Mouse (Mus musculus): ENCODE measurements around the gene Pitpnm2.

The Pitpnm2 gene

DNA sequence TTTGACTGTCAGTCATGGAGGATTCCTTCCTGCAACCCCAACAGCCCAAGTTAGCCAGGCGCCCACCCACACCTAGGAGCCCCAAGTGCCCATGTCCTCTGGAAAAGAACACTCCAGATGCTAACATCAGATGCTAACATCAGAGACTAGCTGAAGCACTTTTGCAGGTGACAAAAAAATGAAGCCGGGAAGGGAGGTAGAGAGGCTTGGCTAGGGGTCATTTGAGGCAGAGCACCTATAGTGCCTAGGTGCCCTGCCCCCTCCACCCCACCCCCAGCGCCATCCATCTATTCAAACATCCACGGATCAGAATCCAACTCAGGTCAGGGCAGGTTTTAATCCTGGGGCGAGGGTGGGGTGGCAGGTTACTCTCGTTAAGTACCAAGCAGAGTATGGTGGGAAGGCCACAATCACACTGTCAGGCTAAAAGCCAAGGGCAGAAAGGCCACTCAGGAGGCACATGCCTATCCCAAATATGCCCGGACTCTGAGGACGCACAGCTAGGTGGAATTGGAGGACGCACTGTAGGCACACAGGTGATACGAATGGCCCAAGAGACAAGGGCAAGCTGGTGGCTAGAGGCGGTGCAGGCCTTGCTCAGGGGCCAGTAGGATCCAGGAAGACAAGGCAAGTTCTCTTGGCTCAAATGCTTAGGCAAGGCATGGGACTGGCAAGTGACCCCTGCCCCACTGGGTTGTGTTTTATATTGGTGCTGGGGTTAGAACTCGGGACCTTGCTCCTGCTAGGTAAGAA is 155.5 kb downstream of the Pitpnm2 start:
- DNase-seq (ENCODE audit: low spot score), result no peak

DNA sequence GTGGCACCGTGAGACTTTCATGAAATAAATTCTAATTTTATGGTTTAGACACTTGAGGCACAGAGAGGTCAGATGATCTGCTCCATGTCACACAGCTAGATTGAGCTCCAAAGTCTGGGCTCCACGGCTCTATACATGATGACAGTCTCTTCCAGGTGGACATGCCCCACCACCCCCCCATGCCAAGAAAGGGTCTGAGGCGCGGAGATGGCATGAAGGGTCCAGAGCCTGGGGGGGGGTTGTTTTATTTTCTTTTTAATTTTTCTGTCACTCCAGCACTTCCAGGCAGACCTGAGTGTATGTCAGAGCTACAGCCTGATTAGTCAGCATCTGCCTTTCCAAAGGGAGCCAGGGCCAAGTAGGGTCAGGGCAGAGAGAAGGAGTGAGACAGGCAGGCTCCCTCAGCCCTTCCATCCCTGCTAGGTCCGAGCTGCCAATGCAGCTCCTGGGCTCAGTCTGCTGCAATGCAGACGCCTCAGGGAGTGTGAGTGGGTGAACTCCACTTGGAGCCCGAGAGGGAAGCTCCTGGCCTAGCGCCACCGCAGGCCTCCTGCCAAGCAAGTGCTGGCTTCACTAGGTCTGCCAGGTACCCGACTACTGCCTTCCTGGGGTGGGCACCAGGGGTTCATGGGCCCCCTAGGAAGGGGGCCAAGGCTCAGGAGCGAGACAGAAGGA is 156.3 kb downstream of the Pitpnm2 start:
- peak; percentile 58 for DNase-seq (ENCODE audit: low spot score)

DNA sequence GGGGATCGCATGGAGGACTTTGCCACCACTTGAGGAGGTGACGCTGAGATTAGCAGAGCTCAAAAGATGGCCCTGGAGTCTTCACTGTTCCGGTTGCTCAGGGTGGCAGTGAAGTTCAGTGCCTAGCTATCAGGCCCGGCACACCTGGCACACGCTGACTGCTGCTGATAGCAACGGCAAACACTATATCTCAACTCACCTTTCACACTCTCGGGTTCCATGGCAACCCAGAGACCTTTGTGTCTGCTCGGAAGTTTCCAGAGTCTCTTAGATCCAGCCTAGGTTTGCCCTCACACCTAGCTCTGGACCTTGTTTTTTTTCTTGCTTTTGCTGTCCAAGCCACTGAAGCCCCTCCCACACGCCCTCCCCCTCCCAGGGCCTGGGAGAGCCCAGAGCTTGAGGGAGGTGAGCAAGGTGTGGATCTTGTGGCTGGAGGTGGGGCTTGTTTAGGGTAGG is 157.6 kb downstream of the Pitpnm2 start:
- DNase-seq (ENCODE audit: low spot score), result no peak

DNA sequence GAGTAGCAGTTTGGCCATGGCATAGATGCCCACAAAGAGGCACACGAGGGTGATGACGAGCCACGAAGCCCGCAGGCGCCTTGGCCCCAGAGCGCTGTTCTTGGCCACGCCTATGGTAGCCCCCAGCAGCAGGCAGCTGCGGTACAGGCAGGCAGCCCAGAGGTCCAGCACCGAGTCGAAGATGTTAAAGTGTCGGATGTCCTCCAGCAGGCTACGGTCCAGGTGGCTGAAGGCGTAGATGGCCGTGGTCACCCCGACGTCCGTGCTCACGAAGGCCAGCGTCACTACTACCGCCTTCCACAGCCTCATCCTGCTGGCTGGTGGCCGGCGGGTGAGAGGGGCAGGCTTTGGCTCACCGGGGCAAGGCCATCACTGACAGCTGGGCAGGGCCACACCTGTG is 159.7 kb downstream of the Pitpnm2 start:
- no peak for DNase-seq (ENCODE audit: low spot score)

DNA sequence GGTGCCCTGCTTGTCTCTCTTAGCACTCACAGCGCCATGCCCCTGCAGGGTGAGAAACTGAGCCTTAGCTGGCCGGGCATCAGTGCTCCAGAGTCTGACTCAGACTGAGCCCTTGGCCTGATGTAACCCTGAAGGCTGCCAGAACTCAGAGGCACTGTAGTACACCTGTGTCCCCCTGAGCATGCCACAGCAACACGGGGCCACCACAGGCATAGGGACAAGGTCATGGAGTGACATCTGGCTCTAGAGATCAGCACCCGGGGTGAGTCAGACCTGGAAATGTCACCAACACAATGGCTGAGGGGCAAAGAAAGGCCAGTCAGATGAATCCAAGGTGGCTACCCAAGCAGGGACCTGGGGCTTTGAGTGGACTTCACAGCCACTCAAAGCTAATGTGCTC is 162.7 kb downstream of the Pitpnm2 start:
- DNase-seq (ENCODE audit: low spot score), result no peak

DNA sequence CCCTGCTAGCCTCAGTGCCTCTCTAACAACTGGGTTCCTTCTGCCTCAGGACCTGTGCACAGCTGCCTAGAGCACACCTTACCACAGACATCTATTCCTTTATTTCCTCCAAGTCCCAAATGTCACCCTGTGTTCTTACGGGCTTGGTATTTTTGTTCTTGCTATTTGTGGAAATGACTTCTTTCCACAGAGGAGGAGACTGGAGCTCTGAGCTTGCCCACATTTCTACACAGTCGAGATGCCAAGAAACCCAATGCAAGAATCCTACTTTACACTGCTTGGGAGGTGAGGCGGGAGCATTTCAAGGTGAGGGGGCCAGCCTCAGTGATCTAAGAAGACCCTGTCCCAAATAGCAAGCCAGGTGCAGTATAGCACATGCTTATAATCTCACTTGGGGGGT is 164.0 kb downstream of the Pitpnm2 start:
- DNase-seq (ENCODE audit: low spot score), result no peak

DNA sequence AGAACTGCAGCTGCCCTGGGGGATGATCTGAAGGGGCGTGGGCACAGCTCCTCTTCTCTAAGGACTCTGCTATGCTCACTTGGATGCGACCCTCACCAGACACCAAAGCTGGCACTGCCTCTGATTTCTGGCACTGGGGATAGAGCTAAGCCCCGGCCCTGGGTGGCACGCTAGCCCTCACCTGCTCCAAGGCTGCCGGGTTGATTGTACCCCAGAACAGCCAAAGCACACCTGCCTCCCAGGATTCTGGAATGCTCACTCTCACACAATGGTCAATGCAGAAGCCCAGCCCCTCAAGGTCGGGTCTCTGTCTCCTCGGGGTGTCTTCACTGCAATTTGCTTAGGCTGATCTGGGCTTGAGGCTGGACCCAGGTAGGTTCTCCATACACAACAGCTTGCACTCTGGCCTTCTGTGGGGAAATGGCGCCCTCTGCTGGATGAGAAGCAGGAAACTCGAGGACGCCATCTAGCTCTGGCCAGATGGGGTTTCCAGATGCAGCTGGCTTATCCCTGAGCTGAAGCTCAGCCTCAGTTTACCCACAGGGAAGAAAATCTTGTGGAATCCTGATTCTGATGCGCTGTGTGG is 164.9 kb downstream of the Pitpnm2 start:
- peak; percentile 81 for DNase-seq (ENCODE audit: low spot score)

DNA sequence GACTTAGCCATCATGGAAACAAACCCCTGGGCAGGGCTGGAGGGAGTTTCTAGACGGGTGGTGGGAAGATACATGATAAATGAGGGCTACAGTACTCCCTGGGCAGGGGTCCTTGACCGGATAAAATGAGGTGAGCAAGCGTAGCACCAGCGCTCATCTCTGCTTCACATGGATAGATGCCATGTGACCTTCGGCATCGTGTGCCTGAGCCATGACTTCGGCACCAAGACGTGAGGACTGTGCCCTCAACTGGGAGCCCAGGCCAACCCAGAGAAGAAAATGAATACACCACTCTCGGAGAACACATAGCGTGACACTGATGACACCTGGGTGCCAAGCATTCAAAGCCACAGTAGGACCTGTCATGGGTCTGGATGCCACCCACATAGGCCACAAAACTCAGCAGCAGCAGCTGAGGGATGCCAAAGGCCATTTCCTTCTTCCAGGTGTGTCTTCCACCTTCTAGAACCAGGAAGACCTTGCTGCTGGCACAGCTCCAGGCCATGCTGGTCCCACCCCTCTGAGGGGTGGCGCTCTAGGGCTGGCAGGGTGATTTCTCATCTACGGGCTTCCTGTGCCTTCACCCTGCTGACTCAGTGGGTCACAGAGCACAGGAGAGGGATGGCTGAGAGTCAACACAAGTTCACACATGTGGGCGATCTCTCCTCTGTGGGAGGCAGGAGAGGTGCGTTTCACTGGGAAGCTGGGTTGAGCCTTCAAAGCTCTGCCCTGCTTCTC is 165.5 kb downstream of the Pitpnm2 start:
- peak; percentile 26 for DNase-seq (ENCODE audit: low spot score)

DNA sequence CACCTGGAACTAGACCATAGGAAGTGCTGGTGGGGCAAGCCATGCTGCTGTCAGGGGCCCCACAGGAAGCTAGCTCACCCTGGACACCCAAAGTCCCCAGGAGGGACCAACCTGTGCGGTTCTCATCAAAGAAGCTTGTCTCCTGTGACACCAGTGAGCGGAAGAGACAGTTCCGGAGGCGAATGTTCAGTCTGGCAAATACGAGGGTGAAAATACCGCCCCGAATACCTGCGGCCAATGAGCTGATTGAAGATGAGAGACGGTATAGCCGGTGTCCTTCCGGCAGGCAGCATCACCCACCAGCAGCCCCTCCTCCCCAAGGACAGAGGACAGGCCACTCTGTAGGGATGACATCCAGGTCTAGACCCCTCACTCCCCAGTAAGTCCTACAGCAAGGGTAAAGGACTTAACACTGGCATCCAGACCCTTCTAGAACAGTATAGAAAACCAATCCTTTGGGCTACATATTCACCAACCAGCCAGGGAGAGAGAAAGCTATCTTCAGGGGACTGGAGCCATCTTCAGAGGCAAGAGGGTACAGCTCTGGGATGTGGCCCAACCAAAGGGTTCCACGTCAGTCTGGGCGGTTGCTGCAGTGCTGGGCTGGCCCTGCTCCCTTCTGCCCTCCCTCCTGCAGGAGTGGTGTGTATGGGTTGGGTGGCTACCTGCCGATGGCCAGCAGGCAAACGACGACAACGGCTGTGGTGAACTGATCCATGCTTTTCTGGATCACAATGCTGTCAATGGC is 166.4 kb downstream of the Pitpnm2 start:
- no peak for DNase-seq (ENCODE audit: low spot score)

DNA sequence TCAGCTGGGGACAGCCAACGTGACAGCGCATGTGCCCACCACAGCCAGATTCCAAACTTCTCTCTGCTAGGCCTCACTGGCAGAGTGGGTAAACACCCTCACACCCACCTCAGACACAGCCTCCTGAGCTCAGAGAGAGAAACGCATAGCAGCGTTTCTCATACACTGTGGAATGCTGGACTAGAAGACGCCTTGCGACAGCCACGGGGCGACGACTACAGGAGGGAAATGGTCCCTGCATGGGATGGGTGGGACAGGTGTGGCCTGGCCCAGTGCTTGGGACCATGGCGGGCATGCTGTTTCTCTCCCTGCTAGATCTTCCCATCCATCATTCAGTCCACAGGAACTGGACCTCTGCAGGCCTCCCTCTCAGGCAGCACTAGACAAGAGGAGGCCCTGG is 167.1 kb downstream of the Pitpnm2 start:
- no peak for DNase-seq (ENCODE audit: low spot score)

DNA sequence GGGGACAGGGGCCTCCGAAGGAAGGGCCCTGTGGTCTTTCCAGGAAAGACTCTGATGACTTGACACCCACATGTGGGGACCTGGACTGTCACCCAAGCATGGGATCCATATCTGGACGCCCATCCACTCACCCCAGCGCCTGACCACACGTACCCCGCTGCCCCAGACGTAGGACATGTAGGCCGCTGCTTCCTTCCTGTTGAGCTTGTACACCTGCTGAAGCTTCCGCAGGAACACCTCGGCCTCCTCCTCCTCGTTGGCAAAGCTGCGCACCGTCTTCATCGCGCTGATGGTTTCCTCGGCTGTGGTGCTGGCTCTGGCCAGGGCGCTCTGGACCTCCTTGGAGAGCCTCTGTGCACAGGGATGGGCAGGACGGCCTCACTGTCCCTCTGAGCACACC is 169.7 kb downstream of the Pitpnm2 start:
- DNase-seq (ENCODE audit: low spot score), result no peak

DNA sequence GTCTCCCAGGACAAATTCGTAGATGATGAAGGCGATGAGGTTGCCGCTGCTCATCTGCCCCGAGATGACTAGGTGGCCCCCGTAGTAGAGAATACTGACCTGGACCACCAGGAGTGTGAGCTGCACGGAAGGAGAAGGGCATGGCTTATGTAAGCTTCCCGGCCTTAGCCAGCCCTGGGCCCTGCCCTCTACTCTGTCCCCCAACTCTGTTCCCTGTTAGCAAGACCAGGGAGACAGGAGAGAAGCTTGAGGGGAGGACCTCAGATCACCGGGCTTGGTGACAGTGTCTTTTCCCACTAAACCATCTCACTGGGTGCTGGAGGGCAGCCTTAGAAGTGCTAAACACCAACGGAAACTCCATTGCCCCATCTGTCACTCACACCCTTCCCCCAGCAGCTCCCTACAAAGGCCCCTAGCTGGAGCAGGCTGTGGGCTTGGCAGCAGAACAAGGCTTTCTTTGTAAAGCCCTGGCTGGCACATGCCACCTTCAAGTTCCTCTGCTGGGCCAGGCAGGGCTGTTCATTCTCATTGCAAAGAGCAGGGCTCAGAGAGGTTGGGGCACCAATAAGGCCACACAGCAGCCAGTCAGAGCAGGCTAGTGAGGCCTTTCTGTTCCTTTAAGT is 170.7 kb downstream of the Pitpnm2 start:
- no peak for DNase-seq (ENCODE audit: low spot score)

DNA sequence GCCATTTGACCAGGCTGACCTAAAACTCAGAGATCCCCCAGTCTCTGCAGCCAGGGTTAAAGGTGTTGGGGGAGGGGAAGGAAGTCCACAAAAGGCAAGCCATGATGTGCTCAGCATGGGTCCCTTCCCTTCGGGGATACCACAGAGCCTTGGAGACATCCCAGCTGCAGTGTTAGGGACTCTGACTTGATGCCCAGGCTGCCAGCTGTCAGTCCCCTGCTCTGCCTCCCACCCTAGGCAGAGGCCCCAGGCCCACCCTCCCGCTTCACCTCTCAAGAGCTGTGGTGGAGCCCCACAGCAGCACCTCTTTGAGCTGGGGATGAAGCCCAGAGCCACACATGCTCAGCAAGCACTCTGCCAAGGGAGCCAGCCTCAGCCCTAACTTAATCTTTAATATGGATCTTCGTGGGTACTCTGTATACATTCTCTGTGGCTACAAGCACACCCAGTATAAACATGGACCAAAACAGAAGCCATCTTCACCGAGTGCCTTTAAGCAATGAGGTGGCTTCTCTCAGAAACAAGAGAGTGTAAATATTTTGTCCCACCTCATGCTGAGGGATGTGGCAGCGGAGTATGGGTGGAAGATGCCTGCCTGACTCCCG is 171.6 kb downstream of the Pitpnm2 start:
- no peak for DNase-seq (ENCODE audit: low spot score)

DNA sequence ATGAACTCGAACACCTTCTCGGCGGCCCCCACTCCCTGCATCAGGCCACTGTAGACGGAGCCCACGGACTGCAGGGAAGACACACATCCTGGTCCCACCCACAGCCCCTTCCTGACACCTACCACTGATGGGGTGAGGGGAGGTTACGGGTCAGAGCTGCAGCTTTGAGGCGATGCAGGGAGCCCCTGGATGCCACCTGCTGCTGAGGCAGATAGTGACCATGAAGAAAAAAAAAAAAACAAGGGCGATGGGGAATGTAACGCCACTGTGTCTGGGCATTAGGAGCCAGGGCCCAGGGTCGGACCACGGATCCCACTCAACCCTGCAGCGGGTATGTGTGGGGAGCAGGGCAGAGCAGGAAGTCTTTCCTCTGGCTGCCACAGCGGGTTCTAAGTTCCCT is 172.3 kb downstream of the Pitpnm2 start:
- DNase-seq (ENCODE audit: low spot score), result no peak

DNA sequence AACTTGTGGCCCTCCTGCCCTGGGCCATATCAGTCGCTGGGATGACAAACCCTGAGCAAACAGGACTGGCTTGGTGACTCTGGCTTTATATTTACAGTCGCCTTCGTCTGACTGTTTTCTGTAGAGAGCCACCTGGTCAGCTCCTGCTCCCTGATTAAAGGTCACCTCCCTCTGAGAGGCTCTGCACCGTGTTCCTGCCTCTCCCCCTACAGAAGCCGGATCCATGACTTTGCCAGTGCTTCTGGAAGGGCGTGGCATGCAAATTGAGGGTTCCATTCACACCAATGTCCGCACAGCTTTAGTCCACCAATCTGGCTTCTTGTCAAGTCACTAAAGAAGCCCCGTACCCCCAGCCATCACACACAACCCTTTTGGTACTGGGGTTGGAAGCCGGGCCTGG is 173.0 kb downstream of the Pitpnm2 start:
- no peak for DNase-seq (ENCODE audit: low spot score)

DNA sequence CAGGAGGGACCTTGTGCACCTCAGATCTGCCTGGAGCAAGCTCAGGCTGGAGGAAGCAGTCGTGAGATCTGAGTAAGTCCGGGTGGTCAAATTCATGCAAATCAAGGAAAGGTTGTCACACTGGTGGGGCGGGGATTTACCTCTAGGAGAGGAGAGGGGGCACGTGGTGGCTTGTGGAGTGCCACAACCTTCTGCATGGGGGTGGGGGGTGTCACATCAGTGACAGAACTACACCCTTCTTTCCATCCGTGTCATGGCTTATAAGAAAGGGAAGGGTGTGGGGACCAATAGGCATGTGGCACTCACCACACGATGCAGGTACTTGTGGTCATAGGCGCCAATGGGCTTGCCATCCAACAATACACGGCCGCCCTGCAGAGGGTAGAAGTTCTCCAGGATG is 173.8 kb downstream of the Pitpnm2 start:
- no peak for DNase-seq (ENCODE audit: low spot score)

DNA sequence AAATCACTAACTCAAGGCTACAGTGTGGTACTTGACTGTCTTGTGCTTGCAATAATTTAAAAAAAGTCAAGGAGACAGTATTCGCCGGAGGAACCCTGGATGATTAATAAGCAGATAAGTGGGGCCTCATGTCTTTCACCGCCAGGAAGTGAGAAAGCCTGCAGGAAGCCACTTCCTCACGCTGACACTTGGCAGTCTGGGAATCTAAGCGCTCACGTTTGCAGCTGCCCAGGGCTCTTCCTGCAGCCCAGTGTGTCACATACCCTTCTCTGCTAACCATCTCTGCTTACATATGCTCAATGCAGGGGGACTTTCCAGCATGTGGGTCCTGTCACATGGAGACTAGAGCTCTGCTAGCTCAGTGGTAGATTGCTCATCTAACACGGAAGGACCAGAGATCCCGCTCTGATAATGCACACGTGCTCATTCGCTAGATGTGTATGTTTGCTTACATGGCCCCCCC is 174.7 kb downstream of the Pitpnm2 start:
- DNase-seq (ENCODE audit: low spot score), result no peak

DNA sequence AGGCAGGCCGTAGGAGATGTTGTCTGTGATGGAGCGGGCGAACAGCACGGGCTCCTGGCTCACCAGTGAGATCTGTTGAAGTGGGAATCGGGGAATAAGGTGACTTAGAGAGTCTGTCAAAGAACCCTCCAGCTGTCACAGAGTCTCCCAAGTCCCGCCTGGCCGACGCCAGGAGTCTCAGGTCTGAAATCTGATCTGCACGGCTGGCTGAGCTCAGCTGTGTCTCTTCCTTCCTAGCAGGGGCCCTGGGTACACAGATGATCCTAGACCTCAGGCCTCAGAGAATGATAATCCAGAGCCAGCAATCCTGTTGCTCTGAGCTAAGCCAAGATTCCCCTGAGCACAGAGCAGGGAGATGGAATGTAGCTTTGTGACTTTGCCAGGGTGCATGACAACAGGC is 175.9 kb downstream of the Pitpnm2 start:
- DNase-seq (ENCODE audit: low spot score), result no peak

DNA sequence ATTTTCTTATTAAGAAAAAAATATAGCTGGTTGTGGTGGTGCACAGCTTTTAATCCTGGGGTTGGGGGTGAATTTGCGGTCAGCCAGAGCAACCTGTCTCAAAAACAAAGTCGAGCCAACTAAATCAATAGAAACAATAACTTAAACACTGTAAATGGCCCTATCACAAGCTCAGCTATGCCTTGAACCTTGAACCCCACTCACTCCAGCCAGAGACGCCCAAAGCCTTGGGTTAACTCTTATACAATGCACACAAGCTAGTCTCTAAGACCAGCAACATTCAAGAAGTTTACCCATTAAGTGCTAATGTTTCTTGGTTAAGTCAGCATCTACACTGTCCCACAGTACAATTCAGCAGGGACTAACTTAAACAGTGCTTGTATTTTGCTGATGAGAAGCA is 179.9 kb downstream of the Pitpnm2 start:
- DNase-seq (ENCODE audit: low spot score), result no peak
